Mouse (Mus musculus): ENCODE results near the gene Tcte1. TPM values are rescaled to one million over a fixed set of nuclear protein-coding genes. Genes with fewer than 3 reads are reported as not detected.

Gene Tcte1
- total RNA-seq, 2 experiments from 2014 or later, result not detected

DNA sequence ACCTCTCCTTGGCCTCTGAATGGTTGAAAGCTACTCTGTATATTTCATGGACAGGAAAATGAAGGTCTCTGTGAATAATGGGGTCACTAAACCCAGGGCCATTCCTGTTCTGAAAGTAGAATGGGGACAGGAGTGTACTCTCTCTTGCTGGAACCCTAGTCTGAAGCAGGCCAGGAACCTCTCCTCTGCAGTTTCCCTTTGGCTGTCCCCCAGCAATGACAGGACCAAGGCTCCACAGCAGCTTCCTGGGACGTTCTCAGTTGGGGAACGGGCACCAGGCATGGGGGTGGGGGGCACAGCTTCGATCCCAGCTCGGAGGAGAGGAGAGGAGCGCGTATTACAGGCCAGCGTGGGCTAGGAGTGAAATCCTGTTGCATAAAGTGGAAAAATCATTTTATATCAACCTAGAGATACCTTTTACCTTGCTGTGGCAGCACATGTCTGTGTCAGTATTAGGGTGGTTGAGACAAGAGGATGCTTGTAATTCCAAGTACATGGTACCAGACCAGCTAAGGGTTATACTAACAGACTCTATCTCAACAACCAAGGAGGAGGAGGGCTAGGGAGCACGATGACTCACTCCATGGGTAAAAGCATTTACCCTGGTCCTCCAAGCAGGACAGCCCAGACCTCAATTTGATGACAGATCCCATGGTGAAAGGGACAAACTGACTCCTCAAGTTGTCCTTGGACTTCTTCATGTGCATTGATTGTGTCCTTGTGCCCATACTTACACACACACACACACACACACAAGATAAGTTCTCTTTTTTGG is 52.1 kb downstream of the Tcte1 start:
- H3K27ac ChIP-seq, result peak overlapping the region; percentile 96
- H3K4me3 ChIP-seq, result no peak overlapping the region
- DNase-seq, result no peak
- no peak for TF ChIP-seq CTCF (IDR thresholded peaks at IDR 0.05)
- intact Hi-C loops (cut with DNase I), result no loop called here

DNA sequence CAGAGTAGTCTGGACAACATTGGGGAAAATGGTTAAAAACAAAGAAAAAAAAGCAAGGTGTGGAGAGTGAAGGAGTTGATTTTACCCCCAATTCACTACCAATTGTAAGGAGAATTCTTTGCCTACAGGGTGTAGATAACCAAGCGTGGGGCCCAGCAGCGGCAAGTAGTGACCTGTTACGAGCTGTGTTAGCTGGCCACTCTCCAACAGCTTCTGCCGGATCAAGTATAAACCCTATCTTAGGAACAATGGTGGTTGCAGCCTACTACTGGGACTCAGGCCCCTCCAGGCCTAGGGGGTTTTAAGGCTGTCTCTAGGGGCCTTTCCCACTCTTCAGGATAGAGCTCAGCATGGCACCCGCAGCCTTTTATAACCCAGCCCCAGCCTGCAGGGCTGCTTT is 55.0 kb downstream of the Tcte1 start:
- TF ChIP-seq CTCF (IDR thresholded peaks at IDR 0.05), result no peak
- intact Hi-C loops (cut with DNase I), result no loop called here

DNA sequence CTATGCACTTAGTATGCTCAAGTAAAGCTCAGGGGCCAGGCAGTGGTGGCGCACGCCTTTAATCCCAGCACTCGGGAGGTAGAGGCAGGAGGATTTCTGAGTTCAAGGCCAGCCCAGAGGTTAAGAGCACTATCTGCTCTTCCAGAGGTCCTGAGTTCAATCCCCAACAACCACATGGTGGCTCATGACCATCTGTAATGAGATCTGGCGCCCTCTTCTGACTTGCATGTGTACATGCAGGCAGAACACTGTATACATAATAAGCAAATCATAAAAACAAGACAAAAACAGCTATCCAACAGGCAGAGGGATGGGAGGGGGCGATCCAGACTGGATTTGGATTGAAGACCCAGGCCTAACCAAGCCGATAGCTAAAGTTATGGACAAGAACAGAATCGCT is 55.6 kb downstream of the Tcte1 start:
- intact Hi-C loops (cut with DNase I), result no loop called here
- H3K27ac ChIP-seq, result no peak overlapping the region
- peak; percentile 60 for TF ChIP-seq CTCF (IDR thresholded peaks at IDR 0.05)

More for the DNA sequence above, 55.0 kb downstream of the Tcte1 start:
- no peak for DNase-seq
- H3K4me3 ChIP-seq, result no peak overlapping the region
- H3K27ac ChIP-seq, result peak overlapping the region; percentile 1; the same call in 1 of the 2 replicates

DNA sequence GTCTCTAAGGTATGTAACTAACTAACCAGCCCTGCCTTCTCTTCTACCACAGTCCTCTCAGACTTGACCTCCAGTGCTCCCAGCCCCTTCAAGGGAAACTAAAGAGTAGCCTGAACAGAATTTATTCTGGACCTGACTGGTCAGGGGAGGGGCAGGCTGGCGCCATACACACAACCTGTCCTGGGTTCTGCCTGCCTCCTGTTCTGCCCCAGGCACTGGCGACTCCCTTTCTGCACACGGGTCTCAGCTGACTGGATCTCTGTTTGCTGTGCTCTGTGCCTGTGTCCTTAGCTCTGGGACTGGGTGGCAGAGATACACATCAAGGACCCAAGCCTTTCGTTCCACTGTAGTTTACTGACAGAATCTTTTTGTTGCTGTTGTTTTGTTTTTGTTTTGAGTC is 56.3 kb downstream of the Tcte1 start:
- H3K27ac ChIP-seq, result no peak overlapping the region
- H3K4me3 ChIP-seq, result no peak overlapping the region
- intact Hi-C loops (cut with DNase I), result no loop called here
- DNase-seq, result peak; percentile 17
- no peak for TF ChIP-seq CTCF (IDR thresholded peaks at IDR 0.05)

More for the DNA sequence above, 55.6 kb downstream of the Tcte1 start:
- DNase-seq, result peak; percentile 19
- H3K4me3 ChIP-seq, result no peak overlapping the region

DNA sequence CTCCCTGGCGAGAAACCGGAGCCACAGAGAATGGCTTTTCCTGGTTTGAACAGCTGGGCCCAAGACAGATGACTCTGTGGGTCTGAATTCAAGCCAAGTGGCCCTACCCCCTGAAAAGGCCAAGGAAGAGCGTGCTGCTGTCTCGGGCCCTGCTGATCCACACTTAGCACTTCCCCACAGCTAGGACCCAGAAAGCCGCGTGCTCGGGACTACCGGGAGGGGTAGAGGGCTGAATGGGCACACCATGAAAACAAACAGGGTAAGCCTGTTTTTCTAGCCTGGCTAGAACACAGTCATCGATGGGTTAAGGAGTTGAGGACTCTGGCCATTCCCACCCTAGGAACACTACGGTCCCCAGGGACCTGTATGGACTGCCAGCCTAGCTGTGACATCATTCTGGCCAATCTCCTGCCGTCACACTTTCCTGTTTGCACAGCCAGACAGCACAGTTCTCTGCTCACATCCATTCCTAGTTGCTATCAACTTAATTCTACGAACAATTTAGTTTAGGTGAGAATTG is 57.8 kb downstream of the Tcte1 start:
- intact Hi-C loops (cut with DNase I), result loop anchor here (10.0 kb wide), 1 partner anchor 574 kb away; the partner anchor contains the start of gene Mad2l1bp
- no peak for TF ChIP-seq CTCF (IDR thresholded peaks at IDR 0.05)
- DNase-seq, result peak; percentile 67
- Histone ChIP-seq H3K27ac (peak overlapping the region; percentile 72), H3K4me3 (peak overlapping the region; percentile 29)

DNA sequence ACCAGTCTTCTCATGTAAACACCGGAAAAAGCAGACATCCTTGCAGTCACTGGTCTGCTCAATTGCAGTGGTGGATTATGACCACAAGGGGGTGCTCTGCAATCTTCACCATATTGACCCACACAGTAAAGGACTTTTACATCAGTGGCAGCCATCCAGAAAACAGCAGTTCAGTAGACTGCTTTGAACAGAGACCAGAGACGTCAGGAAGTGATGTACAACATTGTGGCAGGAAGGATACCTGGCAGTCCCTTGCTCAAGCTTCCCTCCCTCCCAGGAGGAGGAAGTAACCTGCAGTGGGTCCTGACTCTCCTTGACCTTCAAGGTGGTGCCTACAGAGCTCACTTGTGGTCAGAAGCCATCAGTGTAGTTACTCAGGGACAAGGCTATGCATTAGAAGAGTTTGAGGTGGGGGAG is 58.3 kb downstream of the Tcte1 start:
- intact Hi-C loops (cut with DNase I), result loop anchor here (10.0 kb wide), 1 partner anchor 573 kb away; the partner anchor contains the start of gene Mad2l1bp
- H3K4me3 ChIP-seq, result peak overlapping the region; percentile 29

DNA sequence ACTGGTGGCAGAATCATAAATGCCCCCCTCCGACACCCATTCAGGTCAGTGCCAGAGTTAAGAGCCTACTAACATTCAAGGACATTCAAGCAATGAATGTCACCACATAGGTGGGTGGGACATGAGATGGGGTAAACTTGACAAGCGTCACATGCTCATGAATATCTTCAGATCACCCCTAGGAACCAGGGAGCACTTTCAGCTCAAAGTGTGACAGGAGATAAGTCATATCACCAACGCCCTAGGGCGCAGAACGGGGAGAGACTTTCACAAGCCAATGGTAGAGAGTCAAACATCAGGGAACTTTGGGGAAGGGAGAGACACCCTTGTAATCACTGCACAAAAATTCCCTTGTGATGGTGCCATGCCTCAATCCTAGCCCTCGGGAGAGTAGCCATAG is 59.0 kb downstream of the Tcte1 start:
- intact Hi-C loops (cut with DNase I), result loop anchor here (10.0 kb wide), 1 partner anchor 573 kb away; the partner anchor contains the start of gene Mad2l1bp
- no peak for DNase-seq
- Histone ChIP-seq H3K4me3 (no peak overlapping the region), H3K27ac (no peak overlapping the region)
- no peak for TF ChIP-seq CTCF (IDR thresholded peaks at IDR 0.05)

More for the DNA sequence above, 58.3 kb downstream of the Tcte1 start:
- H3K27ac ChIP-seq, result peak overlapping the region; percentile 72
- DNase-seq, result peak; percentile 74
- peak; percentile 96 for TF ChIP-seq CTCF (IDR thresholded peaks at IDR 0.05)

DNA sequence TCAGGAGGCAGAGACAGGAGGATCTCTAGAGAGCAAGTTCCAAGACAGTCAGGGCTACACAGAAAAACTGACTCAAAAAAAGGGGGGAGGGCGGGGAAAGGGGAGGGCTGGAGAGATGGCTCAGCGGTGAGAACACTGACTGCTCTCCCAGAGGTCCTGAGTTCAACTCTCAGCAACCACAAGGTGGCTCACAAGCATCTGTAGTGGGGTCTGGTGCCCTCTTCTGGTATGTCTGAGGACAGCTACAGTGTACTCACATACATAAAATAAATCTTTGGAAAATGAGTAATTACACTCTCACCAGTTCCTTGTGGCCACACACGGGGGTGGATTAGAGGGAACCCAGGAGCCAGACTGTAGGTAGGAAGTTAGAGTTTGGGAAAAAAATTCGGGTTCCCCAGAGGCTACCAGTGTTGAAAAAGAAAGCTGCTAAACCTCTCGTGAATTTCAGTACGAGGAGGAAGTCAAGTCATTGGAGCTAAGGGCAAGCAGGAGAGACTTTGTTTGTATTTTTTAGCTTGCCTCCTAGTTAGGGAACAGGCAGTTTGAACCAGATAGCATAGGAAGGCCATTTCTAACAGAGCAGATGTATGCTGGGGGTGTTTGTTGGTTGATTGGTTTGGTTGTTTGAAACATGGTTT is 59.6 kb downstream of the Tcte1 start:
- 0 out of 2 replicates have a peak overlapping the region, but pooled peaks have one; percentile 95 for H3K27ac ChIP-seq
- intact Hi-C loops (cut with DNase I), result loop anchor here (10.0 kb wide), 1 partner anchor 572 kb away; the partner anchor contains the start of gene Mad2l1bp

DNA sequence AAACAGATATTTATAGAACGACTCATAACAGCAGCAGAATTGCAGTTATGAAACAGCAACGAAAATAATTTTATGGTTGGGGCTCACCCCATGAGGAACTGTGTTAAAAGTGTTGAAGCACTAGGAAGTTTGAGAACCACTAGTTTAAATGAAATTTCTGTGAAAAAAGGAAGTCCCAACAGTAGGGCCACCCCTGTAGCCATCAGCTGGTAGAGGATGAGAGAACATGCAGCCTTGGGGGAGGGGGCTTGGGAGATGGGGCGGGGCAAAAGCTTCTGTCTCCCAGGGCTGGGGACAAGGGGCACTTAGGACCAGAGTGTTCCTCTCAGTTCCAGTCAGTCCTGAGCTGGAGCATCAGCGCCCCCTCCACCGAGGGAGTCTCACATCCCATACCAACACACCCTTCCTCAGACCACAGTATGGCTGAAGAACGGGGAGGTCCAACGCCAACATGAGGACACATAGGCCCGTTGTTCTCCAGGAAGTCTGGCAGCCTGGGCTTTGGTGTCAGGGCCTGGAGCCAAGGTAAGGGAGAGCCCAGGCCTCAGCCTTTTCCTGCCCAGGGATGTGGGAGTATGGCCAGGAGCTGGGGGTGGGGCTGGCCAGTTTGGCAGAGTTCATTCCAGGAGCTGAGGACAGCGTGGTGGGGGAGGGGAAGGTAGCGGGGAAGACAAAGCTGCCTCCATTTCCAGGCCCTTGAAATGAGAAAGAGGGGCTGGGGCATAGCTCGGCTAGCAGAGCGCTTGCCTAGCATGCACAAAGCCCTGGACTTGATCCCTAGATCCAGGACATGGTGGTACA is 61.1 kb downstream of the Tcte1 start:
- DNase-seq, result peak; percentile 94
- H3K4me3 ChIP-seq, result peak overlapping the region; percentile 54
- intact Hi-C loops (cut with DNase I), result loop anchor here (10.0 kb wide), 1 partner anchor 571 kb away; the partner anchor contains the start of gene Mad2l1bp

More for the DNA sequence above, 59.6 kb downstream of the Tcte1 start:
- no peak overlapping the region for H3K4me3 ChIP-seq
- peak; percentile 33 for DNase-seq
- TF ChIP-seq CTCF (IDR thresholded peaks at IDR 0.05), result peak; percentile 62

DNA sequence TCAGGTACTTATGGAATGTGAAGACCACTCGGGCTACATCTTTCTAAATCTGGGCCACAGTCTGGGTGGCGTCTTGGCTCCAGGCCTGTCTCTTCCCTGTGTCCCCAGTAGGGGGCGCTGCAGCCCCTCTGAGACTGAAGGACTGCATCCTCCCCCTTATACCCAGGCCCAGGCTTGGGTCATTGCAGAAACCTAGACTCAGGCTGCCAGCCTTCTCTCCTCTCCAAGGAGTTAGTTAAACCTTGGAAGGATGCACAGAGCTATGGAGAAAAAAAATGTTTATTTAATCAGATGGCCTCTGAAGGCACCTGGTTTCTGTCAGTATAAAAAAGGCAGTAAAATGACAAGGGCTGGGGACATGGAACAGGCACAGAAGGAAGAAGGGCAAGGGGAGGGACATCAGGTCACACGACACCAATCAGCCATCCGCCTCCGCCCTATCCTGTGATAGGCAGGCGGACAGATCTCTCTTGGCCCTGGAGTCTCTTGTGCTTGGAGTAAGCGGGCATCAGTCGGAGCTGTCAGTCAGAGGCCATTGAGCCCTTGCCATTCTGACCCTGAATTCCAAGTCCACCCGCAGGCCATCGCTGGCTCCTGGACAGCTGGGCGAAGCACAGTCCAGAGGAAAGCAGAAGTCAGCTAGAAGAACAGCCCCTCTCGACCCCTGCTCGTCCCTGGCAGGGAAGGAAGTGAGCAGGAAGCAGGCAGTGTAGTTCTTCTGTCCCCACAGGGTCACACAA is 61.9 kb downstream of the Tcte1 start:
- peak overlapping the region; percentile 95 for H3K27ac ChIP-seq
- peak; percentile 89 for DNase-seq
- H3K4me3 ChIP-seq, result peak overlapping the region; percentile 54
- intact Hi-C loops (cut with DNase I), result loop anchor here (1.0 to 10.0 kb wide), 2 partner anchors 42 to 570 kb away; partner anchors contain the start of gene Mad2l1bp
- TF ChIP-seq CTCF (IDR thresholded peaks at IDR 0.05), result no peak; the same call in 1 of the 2 replicates

More for the DNA sequence above, 61.1 kb downstream of the Tcte1 start:
- no peak for TF ChIP-seq CTCF (IDR thresholded peaks at IDR 0.05)
- H3K27ac ChIP-seq, result peak overlapping the region; percentile 95

Data from gastrocnemius, adult 2 months (tissue).